Mouse (Mus musculus) thymus, adult 2 months (tissue): Measurements from ENCODE around the gene Arhgef11.

Experiments
- CTCF ChIP-seq: fragments of 200-500 bp; IDR thresholded peaks from 2 replicates; pipeline ENCODE4 v1.5.1; 2012; ENCODE audit warnings: mild to moderate bottlenecking, control low read depth, low read length, moderate library complexity, borderline replicate concordance; ENCODE audit not compliant: control insufficient read depth, poor library complexity, insufficient read depth; ENCODE audit errors: extremely low read depth
- POLR2A ChIP-seq: fragments of 200-500 bp; IDR thresholded peaks from 2 replicates; pipeline ENCODE4 v1.6.1; 2012; ENCODE audit warnings: mild to moderate bottlenecking, low read length, control low read depth, moderate library complexity; ENCODE audit not compliant: control insufficient read depth, poor library complexity, insufficient read depth; ENCODE audit errors: extremely low read depth

- no peak for TF ChIP-seq CTCF
- TF ChIP-seq POLR2A = no peak
Measured at GRCm38 (mm10) chr3:87658348-87658747, 41.0 kb downstream of the Arhgef11 start.
